In the genomic region with DNA sequence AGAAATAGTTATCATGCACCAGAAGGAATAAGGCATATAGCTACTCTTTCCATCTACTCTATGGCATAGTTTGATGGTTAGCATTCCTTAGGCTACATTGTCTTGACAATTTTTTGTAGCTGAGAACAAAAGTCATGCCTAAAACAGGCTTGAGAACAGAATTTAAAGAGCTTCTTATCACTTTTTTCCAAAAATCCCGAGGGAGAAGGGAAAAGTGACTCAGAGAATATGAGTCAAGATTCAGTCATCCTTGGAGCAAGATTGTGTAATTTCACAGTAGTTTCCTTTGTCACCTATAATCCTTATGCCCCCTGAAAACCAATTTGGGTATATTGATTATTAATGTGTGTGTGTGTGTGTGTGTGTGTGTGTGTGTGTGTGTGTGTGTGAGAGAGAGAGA, we compare ENCODE assay signal across 39 mouse cellular contexts. TPM values are rescaled to one million over a fixed set of nuclear protein-coding genes. Genes with fewer than 3 reads are reported as not detected.
DNase-seq lines count a peak whose midpoint lies in the region; ATAC-seq lines count a peak whose summit lies in the region.
"Had no signal": no experiment of that assay in that cellular context is flagged by ENCODE, and none has a peak within 500 bp of the region (broad histone marks: within the 10 kb centered on the region; RNA-seq: fewer than 3 reads in every experiment).

No protein-coding gene starts in this region.

- intact Hi-C loops in heart, postnatal 10 days (cut with DNase I): no loop called here

- no peak overlapping the region for H3K4me3 ChIP-seq in hindbrain, embryonic 12.5 days
- H3K4me3 ChIP-seq: embryonic facial prominence, embryonic 10.5 days; embryonic facial prominence, embryonic 15.5 days; gastrocnemius, adult 2 months; hindbrain, embryonic 10.5 days; intestine, embryonic 15.5 days; layer of hippocampus, adult 2 months; liver, embryonic 15.5 days; midbrain, embryonic 10.5 days; midbrain, embryonic 15.5 days had no signal

- H3K36me3 ChIP-seq in hindbrain, embryonic 12.5 days: no peaks in the 10 kb centered on the region
- H3K36me3 ChIP-seq: embryonic facial prominence, embryonic 10.5 days; embryonic facial prominence, embryonic 15.5 days; hindbrain, embryonic 10.5 days; intestine, embryonic 15.5 days; liver, embryonic 15.5 days; midbrain, embryonic 10.5 days; midbrain, embryonic 15.5 days had no signal

- no peak for ATAC-seq in hindbrain, embryonic 12.5 days (ENCODE audit: low FRiP score)
- no peak for ATAC-seq in megakaryocyte, adult 5-6 weeks (ENCODE audit: poor library complexity, severe bottlenecking)
- ATAC-seq: forebrain, embryonic 14.5 days; hindbrain, embryonic 16.5 days; intestine, embryonic 15.5 days; midbrain, embryonic 15.5 days had no signal

- H3K9ac ChIP-seq in hindbrain, embryonic 12.5 days: no peak overlapping the region
- H3K9ac ChIP-seq: embryonic facial prominence, embryonic 15.5 days; intestine, embryonic 15.5 days; liver, embryonic 15.5 days; lung, embryonic 14.5 days; midbrain, embryonic 15.5 days had no signal

- H3K27ac ChIP-seq in hindbrain, embryonic 12.5 days: no peak overlapping the region
- H3K27ac ChIP-seq: embryonic facial prominence, embryonic 10.5 days; embryonic facial prominence, embryonic 15.5 days; gastrocnemius, adult 2 months; hindbrain, embryonic 10.5 days; intestine, embryonic 15.5 days; layer of hippocampus, adult 2 months; liver, embryonic 15.5 days; midbrain, embryonic 10.5 days; midbrain, embryonic 15.5 days had no signal

- no peaks in the 10 kb centered on the region for H3K27me3 ChIP-seq in hindbrain, embryonic 12.5 days
- H3K27me3 ChIP-seq: embryonic facial prominence, embryonic 15.5 days; intestine, embryonic 15.5 days; liver, embryonic 15.5 days; midbrain, embryonic 15.5 days had no signal

- no peaks in the 10 kb centered on the region for H3K9me3 ChIP-seq in hindbrain, embryonic 12.5 days (replicated peaks)
- H3K9me3 ChIP-seq: embryonic facial prominence, embryonic 10.5 days; embryonic facial prominence, embryonic 15.5 days; hindbrain, embryonic 10.5 days; intestine, embryonic 15.5 days; liver, embryonic 15.5 days; midbrain, embryonic 10.5 days; midbrain, embryonic 15.5 days had no signal

- H3K4me1 ChIP-seq in hindbrain, embryonic 12.5 days: no peaks in the 10 kb centered on the region
- H3K4me1 ChIP-seq: embryonic facial prominence, embryonic 10.5 days; embryonic facial prominence, embryonic 15.5 days; hindbrain, embryonic 10.5 days; intestine, embryonic 15.5 days; liver, embryonic 15.5 days; midbrain, embryonic 10.5 days; midbrain, embryonic 15.5 days had no signal

- H3K4me2 ChIP-seq in hindbrain, embryonic 12.5 days (replicated peaks): no peak overlapping the region
- H3K4me2 ChIP-seq: embryonic facial prominence, embryonic 15.5 days; heart, embryonic 11.5 days; intestine, embryonic 15.5 days; liver, embryonic 15.5 days; lung, embryonic 14.5 days; midbrain, embryonic 15.5 days had no signal

- 82% methylated on average over 1 of the region's 1 CpGs for WGBS in hindbrain, embryonic 12.5 days

- peak; percentile 22 for DNase-seq in adrenal gland, adult 2 months
- no peak for DNase-seq in adrenal gland, adult 18-20 months (ENCODE audit: low spot score in 2 of 2)
- DNase-seq in heart, postnatal 10 days: peak; percentile 6 to 15
- no peak for DNase-seq in heart, adult 11 months
- peak; percentile 4 for DNase-seq in adipocyte (ENCODE audit: low spot score)
- peak; percentile 13 for DNase-seq in skeletal muscle tissue, adult 2 months (ENCODE audit: low read depth, low spot score)
- DNase-seq: adrenal gland, postnatal 25 days; cerebellum, adult 18-20 months; cerebellum, postnatal 10 days; gastrocnemius, adult 2 months; gastrocnemius, postnatal 36 days; heart, postnatal 14 days; kidney, adult 2 months; kidney, postnatal 36 days; liver; lung, embryonic 14.5 days; lung, postnatal 14 days; thymus, postnatal 14 days had no signal

RNA-seq across cellular contexts. Expression of gene Ermn, which starts 27.2 kb away (rescaled TPM):
- total RNA-seq in adrenal gland, adult 2 months (2021): not detected
- polyA plus RNA-seq in adrenal gland, adult 2 months (2012; rRNA removed): not detected in 2 replicates
- not detected for total RNA-seq in adrenal gland, adult 18-20 months (2021)
- total RNA-seq in heart, postnatal 10 days (2021): not detected
- polyA plus RNA-seq in hindbrain, embryonic 12.5 days (2016; fragmentation: Nextera tagmentation; extraction: Ambion mirVana): 0.50 and 0.75 TPM in 2 replicates
- total RNA-seq in megakaryocyte, adult 5-6 weeks (2015): not detected in 2 replicates
- total RNA-seq in megakaryocyte, adult 5-6 weeks (2017): not detected in 2 replicates
- total RNA-seq: adrenal gland, postnatal 25 days; common myeloid progenitor, adult 5-6 weeks; gastrocnemius, adult 2 months; gastrocnemius, postnatal 36 days; heart, postnatal 14 days; MEL; neutrophil, adult 5-6 weeks had no signal
- polyA plus RNA-seq: heart, embryonic 11.5 days; kidney, adult 2 months; kidney, embryonic 16.5 days; liver, embryonic 15.5 days; lung, embryonic 14.5 days; neural tube, embryonic 11.5 days; small intestine, adult 2 months; stomach, embryonic 14.5 days; urinary bladder, adult 2 months had no signal

Comparison
In these comparisons a context has a peak if more than half of its experiments do, and no peak if none do; other contexts are left out.
1. DNase-seq: peak in adrenal gland, adult 2 months (single experiment), heart, postnatal 10 days (2 of 2), adipocyte (single experiment) and skeletal muscle tissue, adult 2 months (single experiment); none in adrenal gland, adult 18-20 months (0 of 2) and heart, adult 11 months (single experiment).